Mouse (Mus musculus) c-Kit-positive CD71-positive TER-119-positive erythroid progenitor cells, embryonic 14.5 days (primary cell): ENCODE data around the gene Ptpdc1.

Experiments
- DNase-seq: peaks from one replicate; pipeline ENCODE4 v3.0.0-alpha.2; 2013; ENCODE audit warnings: low spot score

Gene Ptpdc1

DNA sequence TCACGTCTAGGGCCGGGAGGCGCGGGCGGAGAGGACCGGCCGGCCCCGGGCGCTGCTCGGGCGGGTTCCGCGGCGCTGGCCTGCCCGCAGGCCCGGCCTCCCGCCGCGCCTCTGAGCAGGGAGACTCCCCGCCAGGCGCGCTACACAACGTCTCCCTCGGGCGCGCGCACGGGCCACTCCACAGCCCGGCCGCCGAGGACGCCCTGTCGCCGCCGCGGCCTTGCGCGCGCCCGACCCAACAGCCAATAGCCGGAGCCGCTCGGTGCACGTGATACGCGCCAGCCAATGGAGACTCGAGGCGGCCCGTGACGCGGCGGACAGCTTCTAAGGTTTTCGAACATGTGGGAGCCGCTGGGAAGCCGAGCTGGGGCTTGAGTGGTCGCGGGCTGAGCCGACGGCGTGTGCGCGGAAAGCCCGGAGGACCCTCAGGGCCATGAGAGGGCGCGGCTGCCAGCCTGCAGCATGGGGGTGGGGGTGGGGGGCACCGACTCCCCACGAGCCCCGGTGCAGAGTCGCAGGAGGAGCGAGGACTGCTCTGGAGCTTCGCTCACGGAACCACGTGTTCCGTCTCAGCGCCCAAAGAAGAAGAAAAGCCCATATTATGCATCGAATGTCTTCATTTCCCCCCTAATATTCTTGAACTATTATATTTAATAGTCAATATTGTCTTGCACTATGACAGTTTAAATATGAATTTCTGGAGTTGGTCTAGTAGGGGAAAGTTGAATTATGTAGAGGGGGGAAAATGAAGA, at the start of gene Ptpdc1:
Gene Ptpdc1, minus strand, starts transcription at position 232 of the 752 bp plus-strand sequence.
- peak; percentile 77 for DNase-seq

DNA sequence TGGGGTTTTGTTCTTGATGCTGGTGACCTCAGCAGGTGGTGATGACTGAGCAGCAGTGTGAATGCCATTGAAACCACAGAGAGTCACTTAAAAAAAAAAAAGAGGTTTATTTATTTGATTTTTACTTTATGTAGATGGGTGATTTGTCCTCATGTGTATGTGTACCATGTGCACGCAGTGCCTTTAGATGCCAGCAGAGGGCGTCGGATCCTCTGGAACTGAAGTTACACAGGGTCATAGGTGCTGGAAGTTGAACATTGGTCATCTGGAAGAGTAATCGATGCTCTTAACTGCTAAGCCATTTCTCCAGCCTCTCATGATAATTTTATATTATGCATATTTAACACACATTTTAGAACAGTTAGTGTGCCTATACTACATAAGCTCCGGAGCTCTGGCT, 49.1 kb upstream of the Ptpdc1 start:
- DNase-seq: no peak

DNA sequence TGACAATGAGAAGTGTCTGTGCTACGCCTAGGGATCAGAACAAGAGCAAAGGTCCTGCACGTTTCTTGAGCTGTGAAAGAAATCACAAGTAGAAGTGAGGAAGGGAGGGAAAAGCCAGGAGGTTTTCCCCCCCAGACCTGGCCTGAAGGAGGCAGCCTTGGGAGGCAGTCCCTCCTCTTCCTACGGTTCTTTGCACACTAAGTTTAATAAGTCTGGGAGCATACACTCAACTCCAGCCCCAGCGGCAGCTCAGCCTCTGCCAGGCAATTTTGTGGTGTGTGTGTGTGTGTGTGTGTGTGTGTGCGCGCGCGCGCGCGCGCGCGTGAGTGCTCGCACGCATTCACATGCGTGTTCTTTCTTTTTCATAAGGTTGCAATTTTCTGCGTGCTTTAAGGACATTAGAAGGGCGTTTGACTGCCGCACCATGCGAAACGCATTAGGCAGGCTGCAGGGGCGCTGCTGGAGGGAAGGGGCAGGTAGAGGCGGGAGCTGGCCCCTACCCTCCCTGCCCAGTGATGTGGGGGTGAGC, 46.9 kb upstream of the Ptpdc1 start:
- no peak for DNase-seq

DNA sequence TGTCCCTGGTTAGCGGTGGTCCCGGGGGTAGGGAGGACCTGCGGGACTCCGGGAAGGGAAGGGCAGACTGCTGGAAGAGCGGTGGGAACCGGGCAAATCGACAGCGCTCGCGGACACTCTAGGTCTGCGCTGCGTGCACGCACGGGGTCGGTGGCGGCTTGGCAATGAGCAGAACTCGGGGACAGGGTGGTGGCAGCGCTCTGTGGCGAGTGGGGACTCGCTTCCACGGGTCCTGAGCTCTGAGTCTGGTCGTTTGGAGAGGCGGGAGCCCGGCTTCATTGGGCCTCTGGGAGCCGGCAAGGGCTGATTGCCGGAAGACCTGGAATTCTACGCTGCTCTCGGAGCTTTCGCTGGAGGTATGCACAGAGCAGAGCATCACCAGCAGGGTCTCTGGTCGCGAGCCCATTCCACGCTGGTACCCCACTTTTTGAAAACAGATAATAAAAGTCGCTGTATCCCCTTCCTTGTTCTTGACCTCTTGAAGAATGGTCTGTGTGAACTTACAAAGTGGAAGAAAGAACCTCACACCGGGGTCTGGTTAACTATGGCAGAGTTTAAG, 43.6 kb upstream of the Ptpdc1 start:
- no peak for DNase-seq

DNA sequence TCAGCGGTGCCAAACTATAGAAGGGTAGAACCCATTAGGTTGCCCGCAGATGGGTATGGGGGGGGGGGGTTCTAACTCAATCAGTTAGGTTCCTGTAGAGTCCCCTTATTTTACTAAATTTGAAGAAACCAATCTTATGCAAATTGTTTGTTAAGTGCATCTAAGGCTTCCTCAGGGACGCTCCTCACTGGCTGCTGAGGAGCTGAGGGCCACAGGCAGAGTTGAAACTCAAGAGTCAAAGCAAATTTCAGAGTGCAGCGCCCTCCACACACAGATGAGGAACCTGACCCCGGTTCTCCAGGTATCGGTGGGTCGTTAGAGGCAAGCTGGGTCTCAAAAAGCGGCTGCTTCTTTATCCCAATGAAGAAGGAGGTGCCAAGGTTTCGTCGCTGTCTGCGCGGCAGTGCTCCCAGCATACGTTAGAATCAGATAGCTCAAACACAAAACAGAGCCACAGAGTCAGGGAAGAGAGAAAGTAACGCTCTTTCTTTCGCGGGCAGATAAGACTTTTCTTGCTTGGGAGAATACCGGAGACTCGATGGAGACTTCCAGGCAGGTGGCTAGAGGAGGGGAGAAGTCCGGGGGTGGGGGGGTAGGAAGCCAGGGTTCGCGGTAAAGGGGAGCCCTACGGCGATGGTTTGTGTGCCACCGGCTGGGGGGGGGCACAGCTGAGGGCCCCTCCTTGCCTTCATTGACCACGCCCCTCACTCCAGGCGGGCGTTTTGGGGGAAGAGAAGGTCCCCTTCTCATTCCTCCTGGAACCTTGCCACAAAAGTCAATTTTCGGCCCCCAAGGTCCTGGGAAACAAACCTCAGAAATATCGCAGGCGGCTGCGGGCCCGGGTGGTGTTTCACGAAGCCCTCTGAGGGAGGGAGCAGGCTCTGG, 42.9 kb upstream of the Ptpdc1 start:
- no peak for DNase-seq

DNA sequence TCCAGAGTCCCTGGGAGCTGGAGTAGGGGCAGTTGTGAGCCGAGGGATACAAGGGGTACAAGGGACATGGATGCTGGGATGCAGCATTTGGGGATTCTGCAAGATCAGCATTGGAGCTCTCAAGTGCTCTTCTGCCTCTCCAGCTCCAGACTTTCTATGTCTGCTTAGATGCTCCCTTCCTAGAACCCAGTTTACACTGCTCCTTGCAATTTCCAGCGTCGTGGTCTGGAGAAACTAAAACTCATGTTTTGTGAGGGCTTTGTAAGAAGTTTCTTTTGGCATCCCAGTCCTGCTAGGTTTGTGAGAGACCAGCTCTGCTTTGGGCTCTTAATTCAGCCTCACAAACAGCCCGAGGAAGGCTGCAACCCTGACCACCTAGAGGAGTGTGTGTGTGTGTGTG, 42.0 kb upstream of the Ptpdc1 start:
- no peak for DNase-seq

DNA sequence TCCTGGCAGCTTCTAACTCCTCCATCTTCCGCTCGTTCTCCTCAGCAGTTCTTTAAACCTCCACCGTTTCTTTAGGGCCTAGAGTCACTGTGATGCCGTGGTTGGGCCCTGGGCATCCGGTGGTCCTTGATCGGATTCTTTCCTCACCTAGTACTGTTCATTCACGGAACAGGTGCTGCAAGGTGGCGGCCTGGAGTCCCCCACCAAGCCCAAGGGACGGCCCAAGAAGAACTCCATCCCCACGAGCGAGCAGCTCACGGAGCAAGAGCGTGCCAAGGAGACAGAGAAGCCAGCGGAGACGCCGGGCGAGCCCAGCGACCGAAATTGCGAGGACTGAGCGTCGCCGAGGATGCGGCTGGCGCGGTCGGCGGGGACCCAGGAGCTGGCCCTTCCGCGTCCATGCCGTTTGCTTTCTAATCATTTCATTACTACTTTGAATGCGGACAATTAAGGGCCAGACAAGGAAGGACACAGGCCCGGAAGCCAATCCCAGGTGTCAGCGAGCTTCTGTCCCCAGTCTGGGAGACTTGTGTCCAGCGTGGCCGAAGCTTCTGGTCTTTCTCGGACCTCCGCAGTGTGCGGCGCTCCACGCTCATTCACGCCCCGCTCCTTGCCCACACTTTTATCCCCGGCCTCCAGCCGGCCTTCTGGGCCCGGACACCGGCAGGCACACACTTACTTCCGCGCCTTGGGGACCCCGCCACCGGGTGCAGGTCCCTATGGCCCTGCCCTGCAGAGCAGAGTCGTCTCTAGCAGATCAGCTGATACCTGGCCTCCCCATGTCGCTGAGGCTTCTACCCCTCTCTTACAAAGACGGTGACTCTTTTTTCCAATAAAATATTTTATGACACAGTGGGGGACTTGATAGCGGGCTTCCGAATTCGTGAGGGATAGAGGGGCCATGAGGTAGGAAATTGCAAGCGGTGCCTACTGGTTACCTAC, 40.5 kb upstream of the Ptpdc1 start:
- DNase-seq: no peak

DNA sequence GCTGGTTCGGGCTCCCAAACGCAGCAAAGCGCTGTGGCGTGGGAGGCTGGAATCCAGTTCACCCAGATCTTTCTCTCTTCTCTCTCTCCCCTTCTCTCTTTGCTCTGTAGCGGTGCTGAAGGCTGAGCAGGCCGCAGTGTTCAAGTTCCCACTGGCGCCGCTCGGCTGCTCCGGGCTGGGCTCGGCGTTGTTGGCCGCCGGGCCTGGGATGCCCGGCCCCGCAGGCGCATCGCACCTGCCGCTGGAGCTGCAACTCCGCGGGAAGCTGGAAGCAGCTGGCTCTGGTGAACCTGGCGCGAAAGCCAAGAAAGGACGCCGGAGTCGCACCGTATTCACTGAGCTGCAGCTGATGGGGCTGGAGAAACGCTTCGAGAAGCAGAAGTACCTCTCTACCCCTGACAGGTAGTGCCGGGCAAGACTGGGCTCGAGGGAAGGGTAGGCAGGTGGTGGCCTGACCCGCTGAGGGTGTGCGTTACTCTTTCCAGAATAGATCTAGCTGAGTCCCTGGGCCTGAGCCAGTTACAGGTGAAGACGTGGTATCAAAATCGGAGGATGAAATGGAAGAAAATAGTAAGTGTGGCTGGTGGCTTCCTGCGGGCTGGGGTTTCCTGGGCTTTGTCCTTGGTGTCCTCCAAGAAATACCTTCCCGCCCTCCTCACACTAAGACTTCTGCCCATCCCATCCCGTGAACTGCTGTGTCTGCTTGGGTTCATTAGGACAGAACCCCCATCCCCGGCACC, 39.6 kb upstream of the Ptpdc1 start:
- DNase-seq: no peak

DNA sequence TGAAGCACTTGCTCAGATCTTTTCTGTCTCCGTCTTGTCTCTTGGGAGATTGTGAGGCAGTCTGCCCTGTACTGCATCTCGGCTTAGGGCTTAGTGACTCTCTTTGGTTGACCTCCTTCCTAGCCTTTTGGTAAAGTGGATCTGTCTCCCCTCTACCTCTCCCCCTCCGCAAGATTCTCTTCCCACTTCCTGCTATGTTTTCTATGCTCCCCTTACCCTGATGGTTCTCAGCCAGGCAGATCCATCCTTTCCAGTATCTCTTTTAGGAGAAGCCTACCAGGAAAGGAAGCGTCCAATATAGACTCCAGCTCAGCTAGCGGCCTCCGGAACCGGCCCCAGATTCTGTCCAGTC, 38.5 kb upstream of the Ptpdc1 start:
- no peak for DNase-seq

DNA sequence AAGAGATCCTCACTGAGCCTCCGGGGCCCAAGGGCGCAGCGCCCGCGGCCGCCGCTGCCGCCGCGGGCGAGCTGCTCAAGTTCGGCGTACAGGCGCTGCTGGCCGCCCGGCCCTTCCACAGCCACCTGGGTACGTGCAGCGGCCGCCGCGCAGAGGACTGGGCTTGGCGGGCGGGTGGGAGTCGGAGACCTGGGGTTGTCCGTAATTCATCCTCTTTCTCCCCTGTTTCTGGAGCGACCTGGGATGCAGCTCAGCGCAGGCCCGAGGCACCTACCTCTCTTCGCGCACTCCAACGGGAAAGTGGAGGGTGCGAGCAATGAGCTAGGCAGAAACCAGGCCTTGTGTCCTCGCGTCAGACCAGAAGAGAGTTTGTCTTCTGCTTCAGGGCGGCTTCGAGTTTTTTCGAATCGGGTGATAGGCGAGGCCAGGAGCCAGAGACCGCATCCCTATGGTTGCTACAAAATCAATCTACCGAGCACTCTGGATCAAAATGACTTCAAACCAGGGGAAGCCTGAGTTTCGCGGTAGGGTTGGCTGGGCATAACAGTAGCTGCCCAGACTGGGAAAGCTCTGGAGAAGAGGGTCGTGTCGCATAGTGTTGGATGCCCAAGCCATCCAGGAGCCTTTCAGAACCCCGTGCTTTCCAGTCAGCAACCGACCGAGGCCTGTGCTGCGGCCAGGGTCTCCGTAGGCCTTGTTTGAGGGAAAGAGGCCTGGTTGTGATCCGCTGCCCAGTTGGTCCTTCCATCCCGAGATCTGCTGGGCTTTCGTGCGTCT, 37.9 kb upstream of the Ptpdc1 start:
- DNase-seq: no peak

DNA sequence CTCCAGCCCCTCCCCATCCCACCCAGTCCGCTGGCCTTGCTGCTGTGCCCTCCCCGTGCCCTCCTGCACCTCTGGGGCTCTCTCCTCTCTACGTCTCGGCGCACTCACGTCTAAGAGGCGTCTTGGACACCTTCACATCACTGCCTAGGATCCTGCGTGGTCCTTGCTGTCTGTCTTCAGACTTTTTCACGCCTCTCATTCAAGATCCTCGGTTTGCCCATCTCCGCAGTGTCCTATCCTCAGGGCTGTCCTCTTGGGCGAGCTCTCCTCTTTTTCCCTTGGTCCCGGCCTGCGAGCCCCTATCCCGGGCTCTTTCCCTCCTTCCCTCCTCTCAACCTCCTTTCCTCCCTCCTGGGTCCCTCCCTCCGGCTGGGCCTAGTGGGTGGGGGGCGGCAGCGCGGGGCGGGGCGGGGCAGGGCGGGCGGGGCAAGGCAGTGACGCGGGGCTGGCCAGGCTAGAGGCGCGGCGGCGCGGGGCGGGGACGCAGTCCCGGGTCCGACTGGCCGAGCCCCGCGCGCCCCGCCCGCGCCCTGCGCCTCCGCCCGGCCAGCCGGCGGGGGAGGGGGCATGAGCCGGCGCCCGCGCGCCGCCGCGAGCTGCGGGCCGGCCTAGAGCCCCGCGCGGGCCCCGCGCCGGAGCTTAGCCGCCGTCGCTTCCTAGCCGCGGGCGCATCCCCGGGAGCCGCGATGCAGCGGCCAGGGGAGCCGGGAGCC, 37.1 kb upstream of the Ptpdc1 start, which contains the start of gene Barx1:
Gene Barx1, plus strand, starts transcription at position 568 of the 713 bp plus-strand sequence.
- no peak for DNase-seq

DNA sequence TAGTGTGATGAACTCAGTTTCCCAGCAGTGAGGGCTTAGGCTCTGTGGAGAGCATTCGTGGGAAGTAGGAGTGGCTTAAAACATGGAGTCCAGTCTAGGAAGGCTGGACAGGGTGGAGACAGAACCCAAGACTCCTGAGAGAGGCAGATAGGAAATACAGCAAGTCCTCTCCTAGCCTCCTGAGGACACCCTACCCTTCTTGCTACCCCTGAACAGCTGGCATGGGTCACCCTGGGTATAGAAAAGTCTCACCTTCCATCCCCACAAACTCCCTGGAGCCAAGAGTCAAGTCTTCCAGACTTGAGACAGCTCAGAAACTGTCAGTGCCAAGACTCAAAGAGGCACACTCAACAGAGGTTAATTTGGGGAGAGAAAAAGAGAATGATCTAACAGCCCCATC, 36.1 kb upstream of the Ptpdc1 start:
- no peak for DNase-seq

DNA sequence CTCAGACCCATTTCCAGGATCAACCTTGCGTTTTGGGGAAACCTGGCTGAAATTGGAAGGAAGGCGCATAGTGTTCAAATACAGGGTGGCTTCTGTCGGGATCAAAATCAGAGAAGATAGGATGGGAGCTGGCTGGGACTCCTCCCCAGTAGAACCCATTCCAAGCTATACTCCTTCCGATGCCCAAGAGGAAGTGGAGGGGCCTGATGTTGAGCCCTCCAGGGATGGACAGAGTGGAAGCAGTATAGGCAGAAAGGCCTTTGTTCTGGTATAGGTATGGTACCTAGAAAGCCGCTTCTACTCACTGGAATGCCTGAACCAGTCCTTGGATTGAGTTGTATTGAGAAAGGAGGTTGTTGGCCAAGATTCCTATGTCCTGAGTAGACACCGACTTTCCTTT, 35.3 kb upstream of the Ptpdc1 start:
- no peak for DNase-seq

DNA sequence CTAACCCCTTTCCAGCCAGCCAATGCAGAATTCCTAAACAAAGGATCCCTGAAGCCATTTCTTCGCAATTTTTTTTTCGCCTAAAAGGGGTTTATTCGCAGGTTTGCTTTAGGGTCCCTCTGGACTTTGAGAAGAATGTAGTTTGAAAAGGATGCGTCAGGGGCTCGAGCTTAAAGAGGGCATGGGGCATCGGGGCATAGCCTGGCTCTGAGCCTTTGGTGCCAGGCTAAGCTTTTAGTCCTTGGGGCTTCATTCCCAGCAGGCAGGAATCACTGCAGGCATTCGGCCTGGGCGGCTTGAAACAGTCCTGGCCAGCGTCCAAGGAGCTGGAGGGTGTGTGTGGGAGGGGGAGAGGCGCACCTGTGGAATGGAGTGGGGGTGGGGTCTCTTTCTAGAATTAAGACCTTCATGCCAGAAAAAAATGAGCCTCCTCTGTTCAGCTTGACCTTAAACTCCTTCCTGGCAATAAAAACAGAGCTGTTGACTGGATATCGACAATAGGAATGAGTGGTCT, 34.8 kb upstream of the Ptpdc1 start:
- DNase-seq: no peak

DNA sequence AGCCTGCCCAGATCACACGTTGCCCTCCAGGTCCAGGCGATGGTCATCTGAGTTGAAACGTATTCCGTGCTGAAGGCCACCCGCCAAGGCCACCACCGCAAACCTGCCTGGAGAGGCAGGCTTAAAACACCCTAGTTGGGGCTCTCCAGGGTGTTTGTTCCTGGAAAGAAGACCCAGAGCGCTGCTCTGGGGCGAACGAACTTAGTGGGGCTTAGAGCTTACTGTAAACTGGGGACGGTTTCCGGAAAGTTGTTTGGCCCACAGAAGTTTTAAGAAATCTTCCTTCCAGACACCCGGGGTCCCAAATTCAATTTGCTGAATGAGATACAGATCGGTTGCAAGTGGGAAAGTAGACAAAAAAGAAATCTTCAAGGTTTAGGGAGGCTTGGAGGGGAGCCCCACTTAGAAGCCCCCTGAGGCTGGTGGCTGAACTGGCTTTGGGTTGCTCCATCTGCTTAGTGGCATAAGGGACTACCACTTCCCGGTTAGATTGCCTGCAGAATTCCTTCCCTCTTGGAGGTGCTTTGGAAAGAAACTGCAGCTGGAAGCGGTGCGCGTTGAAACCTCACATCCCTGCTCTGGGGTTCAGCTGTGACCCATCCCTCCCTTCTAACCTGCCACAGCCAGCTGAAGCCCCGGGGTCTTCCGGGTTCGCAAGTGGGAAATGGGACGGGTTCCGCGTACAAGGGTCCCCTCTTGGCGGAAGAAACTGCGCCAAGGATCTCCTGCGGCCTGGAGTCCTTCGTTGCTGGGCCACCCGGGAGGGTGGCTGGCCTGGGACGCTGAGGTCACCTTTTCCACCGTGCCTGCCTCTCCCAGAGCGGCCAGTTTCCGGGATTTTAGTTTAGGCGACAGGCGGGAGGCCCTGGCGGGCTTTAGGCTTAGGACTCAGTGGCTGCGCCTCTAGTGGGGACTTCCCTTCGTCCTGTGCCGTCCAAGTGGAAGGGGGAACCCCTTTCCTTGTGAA, 34.1 kb upstream of the Ptpdc1 start:
- DNase-seq: no peak

DNA sequence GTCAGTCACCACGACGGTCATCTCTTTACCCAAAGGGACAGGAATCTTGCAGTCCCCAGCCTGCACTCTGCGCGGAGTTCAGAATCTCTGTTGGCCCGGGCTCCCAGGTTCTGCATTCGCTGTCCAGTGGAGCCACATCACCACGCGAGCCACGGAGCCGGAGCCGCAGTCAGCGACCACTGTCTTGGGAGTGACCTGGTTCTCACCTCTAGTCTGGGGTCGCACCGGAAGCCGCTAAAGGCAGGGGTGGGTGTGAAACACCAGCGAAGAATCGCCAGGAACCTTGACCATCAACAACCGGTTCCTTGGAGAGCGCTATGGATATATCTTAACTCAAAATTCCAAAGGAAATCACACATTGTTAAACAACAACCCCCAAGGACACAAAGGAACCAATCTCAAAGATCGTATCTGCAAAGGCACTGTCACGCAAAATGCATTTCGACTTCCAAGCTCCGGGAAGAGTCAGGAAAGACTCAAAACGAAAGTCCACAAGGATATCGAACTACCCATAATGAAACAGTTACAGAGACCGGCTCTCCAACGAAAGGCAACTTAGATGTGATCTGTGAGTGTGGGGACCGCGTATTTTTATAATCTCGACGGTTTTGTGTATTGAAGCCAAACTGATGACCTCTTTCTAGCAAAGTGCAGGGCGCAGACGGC, 33.3 kb upstream of the Ptpdc1 start:
- DNase-seq: no peak

DNA sequence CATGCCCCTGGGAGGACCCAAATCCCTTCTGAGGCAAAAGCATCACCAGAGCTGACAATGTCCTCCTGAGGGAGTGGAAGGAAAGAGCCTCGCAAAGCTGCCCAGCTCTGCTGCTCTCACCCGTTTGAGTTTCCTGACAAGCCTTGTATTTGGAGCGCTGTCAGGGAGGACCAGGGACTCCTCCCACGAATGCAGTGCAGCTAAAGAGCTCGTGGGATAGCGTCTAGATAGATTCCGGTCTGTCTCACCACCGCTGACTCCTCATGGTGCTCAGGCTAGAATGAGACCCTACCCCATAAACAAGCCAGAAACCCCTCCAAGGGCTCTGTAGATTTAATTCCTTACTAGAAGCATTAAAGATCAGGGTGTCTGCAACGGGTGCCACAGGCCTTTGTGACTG, 32.3 kb upstream of the Ptpdc1 start:
- DNase-seq: no peak

DNA sequence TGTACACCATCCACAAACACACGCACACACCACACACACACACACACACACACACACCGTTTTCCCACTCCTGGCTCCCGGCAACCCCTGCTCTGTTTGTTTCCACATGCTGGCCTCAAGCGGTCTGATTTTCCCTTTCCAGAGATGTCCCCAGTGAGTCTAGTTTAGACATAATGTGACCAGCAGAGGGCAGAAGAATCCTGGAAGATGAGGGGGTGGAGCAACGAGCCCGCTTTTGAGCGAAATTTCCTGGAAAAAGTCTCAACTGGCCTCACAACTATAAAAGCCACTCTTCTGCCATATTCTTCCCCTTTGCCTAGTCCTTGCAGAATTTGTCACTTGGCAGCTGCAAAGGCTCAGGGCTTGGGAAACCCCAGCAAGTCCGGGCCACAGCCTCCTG, 30.2 kb upstream of the Ptpdc1 start:
- peak; percentile 36 for DNase-seq
